Mouse (Mus musculus): ENCODE results near the gene Pfkfb3. TPM values are rescaled to one million over a fixed set of nuclear protein-coding genes. Genes with fewer than 3 reads are reported as not detected.

The Pfkfb3 gene
- polyA plus RNA-seq, 1 experiment from 2014 or later = 17.9 TPM

DNA sequence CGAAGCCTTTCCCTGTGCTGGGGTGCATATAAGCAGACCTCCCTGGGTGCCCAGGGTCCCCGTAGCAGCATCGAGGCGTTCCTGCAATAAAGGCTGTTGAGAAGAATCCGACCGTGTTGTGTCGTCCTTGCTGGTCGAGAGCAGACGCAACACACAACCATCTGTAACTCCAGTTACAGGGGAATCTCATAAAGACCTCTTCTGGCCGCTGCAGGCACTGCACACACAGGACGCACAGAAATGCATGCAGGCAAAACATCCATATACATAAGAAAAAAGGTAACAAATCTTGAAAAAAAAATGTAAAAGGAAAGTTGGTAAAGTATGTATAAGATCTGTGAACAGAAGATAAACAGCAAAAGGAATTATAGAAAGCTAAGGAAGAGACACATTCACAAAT is 117.5 kb downstream of the Pfkfb3 start:
- Histone ChIP-seq H3K4me1 (replicated peaks; ENCODE audit: control insufficient read depth, insufficient read depth, low read length) (peaks cover 6% of the 10 kb centered on the region), H3K36me3 (ENCODE audit: control insufficient read depth, insufficient read depth, low read length) (no peaks in the 10 kb centered on the region), H3K9me3 (ENCODE audit: control insufficient read depth, low read length) (no peaks in the 10 kb centered on the region), H3K27me3 (ENCODE audit: control insufficient read depth, insufficient read depth, low read depth, low read length) (no peaks in the 10 kb centered on the region), H3K4me3 (ENCODE audit: low read length) (no peak overlapping the region), H3K27ac (ENCODE audit: low read length) (no peak overlapping the region), H3K9ac (ENCODE audit: low read length) (no peak overlapping the region), H3K4me2 (ENCODE audit: low read depth, low read length) (no peak overlapping the region)
- WGBS = 93% methylated on average over 11 of the region's 11 CpGs
- ATAC-seq (ENCODE audit: low read depth) = no peak

- no peak overlapping the region for H3K27ac ChIP-seq (ENCODE audit: low read length)
- WGBS = 92% methylated on average over 5 of the region's 5 CpGs
- no peaks in the 10 kb centered on the region for H3K27me3 ChIP-seq (ENCODE audit: control insufficient read depth, insufficient read depth, low read depth, low read length)
- no peak overlapping the region for H3K4me3 ChIP-seq (ENCODE audit: low read length)
- H3K36me3 ChIP-seq (ENCODE audit: control insufficient read depth, insufficient read depth, low read length) = no peaks in the 10 kb centered on the region
- H3K4me2 ChIP-seq (ENCODE audit: low read depth, low read length) = no peak overlapping the region
- no peak overlapping the region for H3K9ac ChIP-seq (ENCODE audit: low read length)
- peaks cover 18% of the 10 kb centered on the region for H3K4me1 ChIP-seq (replicated peaks; ENCODE audit: control insufficient read depth, insufficient read depth, low read length)
- no peaks in the 10 kb centered on the region for H3K9me3 ChIP-seq (ENCODE audit: control insufficient read depth, low read length)
- no peak for ATAC-seq (ENCODE audit: low read depth)
Observed at GRCm38 (mm10) chr2:11433353-11433752, 120.5 kb downstream of the Pfkfb3 start.

DNA sequence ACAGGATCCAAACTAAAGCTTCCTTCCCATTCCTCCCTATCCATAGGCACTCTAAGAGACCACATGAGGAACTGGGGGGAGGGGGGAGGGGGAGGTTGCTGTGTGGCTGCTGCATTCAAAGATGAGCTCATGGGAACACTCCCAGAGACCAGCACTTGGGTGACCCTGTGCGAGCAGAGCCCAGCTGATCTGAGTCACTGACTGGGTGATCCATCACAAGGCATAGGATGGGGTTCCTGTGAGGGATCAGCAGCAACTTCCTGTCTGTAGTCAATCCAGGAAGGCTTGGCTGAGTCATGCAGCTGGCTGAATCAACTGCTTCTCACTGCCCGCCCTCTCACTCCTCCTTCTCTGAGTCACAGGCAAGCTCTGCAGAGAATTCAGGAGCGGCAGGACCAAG is 124.3 kb downstream of the Pfkfb3 start:
- peak; percentile 91 for ATAC-seq (ENCODE audit: low read depth)
- WGBS = 6% methylated on average over 3 of the region's 3 CpGs
- Histone ChIP-seq H3K4me2 (ENCODE audit: low read depth, low read length) (no peak overlapping the region), H3K9me3 (ENCODE audit: control insufficient read depth, low read length) (no peaks in the 10 kb centered on the region), H3K4me3 (ENCODE audit: low read length) (no peak overlapping the region), H3K36me3 (ENCODE audit: control insufficient read depth, insufficient read depth, low read length) (no peaks in the 10 kb centered on the region), H3K4me1 (replicated peaks; ENCODE audit: control insufficient read depth, insufficient read depth, low read length) (peaks cover 26% of the 10 kb centered on the region), H3K9ac (ENCODE audit: low read length) (no peak overlapping the region), H3K27ac (ENCODE audit: low read length) (peak overlapping the region; percentile 55), H3K27me3 (ENCODE audit: control insufficient read depth, insufficient read depth, low read depth, low read length) (no peaks in the 10 kb centered on the region)

- ATAC-seq (ENCODE audit: low read depth) = no peak
- WGBS = 84% methylated on average over 4 of the region's 4 CpGs
- Histone ChIP-seq H3K4me2 (ENCODE audit: low read depth, low read length) (no peak overlapping the region), H3K27ac (ENCODE audit: low read length) (no peak overlapping the region), H3K27me3 (ENCODE audit: control insufficient read depth, insufficient read depth, low read depth, low read length) (no peaks in the 10 kb centered on the region), H3K4me1 (replicated peaks; ENCODE audit: control insufficient read depth, insufficient read depth, low read length) (peaks cover 26% of the 10 kb centered on the region), H3K36me3 (ENCODE audit: control insufficient read depth, insufficient read depth, low read length) (no peaks in the 10 kb centered on the region), H3K9ac (ENCODE audit: low read length) (no peak overlapping the region), H3K4me3 (ENCODE audit: low read length) (no peak overlapping the region), H3K9me3 (ENCODE audit: control insufficient read depth, low read length) (no peaks in the 10 kb centered on the region)
Observed at GRCm38 (mm10) chr2:11428621-11429020, 125.3 kb downstream of the Pfkfb3 start.

DNA sequence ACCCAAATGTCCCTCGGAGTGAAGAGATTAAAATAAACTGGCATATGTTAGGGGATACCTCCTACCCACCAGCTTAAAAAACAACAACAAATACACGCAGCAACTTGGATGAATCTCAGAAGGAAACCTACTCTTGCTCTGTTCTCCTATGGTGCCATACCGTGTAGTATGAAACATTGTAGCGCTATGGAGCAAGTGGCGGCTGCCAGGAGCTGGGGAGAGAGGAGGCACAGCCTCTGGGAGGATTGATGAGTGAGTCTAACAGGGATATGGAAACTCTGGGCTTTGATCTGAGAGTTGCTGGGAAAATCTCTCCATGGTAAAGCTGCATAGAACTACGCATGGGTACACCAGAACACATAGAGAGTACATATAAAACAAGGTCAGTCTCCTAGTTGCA is 126.3 kb downstream of the Pfkfb3 start:
- no peaks in the 10 kb centered on the region for H3K27me3 ChIP-seq (ENCODE audit: control insufficient read depth, insufficient read depth, low read depth, low read length)
- no peak overlapping the region for H3K4me3 ChIP-seq (ENCODE audit: low read length)
- ATAC-seq (ENCODE audit: low read depth) = no peak
- H3K9ac ChIP-seq (ENCODE audit: low read length) = no peak overlapping the region
- 84% methylated on average over 6 of the region's 6 CpGs for WGBS
- H3K9me3 ChIP-seq (ENCODE audit: control insufficient read depth, low read length) = no peaks in the 10 kb centered on the region
- no peak overlapping the region for H3K27ac ChIP-seq (ENCODE audit: low read length)
- no peaks in the 10 kb centered on the region for H3K36me3 ChIP-seq (ENCODE audit: control insufficient read depth, insufficient read depth, low read length)
- H3K4me1 ChIP-seq (replicated peaks; ENCODE audit: control insufficient read depth, insufficient read depth, low read length) = peaks cover 26% of the 10 kb centered on the region
- no peak overlapping the region for H3K4me2 ChIP-seq (ENCODE audit: low read depth, low read length)

GRCm38 (mm10) chr2:11426379-11426778 is 127.5 kb downstream of the Pfkfb3 start:
- Histone ChIP-seq H3K4me2 (ENCODE audit: low read depth, low read length) (no peak overlapping the region), H3K36me3 (ENCODE audit: control insufficient read depth, insufficient read depth, low read length) (no peaks in the 10 kb centered on the region), H3K27me3 (ENCODE audit: control insufficient read depth, insufficient read depth, low read depth, low read length) (no peaks in the 10 kb centered on the region), H3K4me3 (ENCODE audit: low read length) (no peak overlapping the region), H3K9ac (ENCODE audit: low read length) (no peak overlapping the region), H3K27ac (ENCODE audit: low read length) (peak overlapping the region; percentile 78), H3K9me3 (ENCODE audit: control insufficient read depth, low read length) (no peaks in the 10 kb centered on the region), H3K4me1 (replicated peaks; ENCODE audit: control insufficient read depth, insufficient read depth, low read length) (peaks cover 23% of the 10 kb centered on the region)
- 32% methylated on average over 3 of the region's 3 CpGs for WGBS
- ATAC-seq (ENCODE audit: low read depth) = no peak

DNA sequence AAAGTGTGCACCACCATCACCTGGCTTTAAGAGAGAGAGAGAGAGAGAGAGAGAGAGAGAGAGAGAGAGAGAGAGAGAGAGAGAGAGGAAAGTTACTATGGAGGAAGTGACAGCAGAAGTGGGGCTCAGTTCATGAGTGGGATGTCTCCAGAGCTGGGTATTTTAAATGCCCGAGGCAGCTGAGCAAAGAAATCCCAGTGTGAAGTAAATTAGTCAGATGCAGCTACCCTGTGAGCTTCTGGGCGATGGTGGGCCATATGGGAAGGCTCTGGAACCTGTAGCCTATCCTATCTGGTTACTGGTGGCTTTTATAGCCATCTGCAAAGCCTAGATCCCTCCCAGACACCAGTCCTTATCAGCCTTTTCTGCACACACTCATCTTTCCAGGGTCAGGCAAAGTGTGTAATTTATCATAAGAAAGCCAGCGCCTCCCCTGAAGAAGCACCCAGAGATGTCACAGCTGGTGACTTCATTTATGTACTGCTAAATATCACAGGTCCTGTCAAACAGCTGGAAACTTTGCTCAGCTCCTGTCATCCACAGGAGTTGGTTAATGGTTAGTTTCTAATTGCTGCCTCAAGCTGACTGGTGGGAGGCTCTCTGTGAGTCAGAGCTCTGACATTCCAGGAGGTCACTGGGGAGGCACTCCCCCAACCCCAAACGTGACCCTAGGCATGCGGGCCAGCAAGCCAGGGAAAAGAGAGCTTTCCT is 128.3 kb downstream of the Pfkfb3 start:
- peak; percentile 88 for ATAC-seq (ENCODE audit: low read depth)
- Histone ChIP-seq H3K4me2 (ENCODE audit: low read depth, low read length) (no peak overlapping the region), H3K27ac (ENCODE audit: low read length) (peak overlapping the region; percentile 78)

DNA sequence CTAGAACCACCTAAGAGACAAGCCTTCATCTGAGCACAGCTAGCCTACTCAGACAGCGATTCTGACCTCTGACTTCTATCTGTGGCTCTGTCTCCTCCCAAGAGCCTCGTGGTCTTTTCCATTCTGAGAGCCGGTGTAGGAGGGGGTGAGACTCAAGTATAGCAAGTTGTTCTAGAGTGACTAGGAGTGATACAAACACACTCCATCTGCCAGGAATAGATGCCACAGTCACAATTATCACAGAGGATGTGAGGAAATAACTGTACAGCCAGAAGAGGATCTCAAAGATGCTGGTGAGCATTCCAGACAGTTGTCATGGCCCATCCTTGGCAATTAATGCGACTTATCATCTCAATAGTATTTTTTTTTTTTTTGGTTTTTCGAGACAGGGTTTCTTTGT is 129.6 kb downstream of the Pfkfb3 start:
- WGBS = 56% methylated on average over 5 of the region's 5 CpGs
- Histone ChIP-seq H3K27ac (ENCODE audit: low read length) (no peak overlapping the region), H3K4me1 (replicated peaks; ENCODE audit: control insufficient read depth, insufficient read depth, low read length) (peaks cover 17% of the 10 kb centered on the region), H3K4me3 (ENCODE audit: low read length) (no peak overlapping the region), H3K4me2 (ENCODE audit: low read depth, low read length) (no peak overlapping the region), H3K27me3 (ENCODE audit: control insufficient read depth, insufficient read depth, low read depth, low read length) (no peaks in the 10 kb centered on the region), H3K36me3 (ENCODE audit: control insufficient read depth, insufficient read depth, low read length) (no peaks in the 10 kb centered on the region), H3K9ac (ENCODE audit: low read length) (no peak overlapping the region), H3K9me3 (ENCODE audit: control insufficient read depth, low read length) (no peaks in the 10 kb centered on the region)
- ATAC-seq (ENCODE audit: low read depth) = peak; percentile 12; the same call in 1 of the 2 replicates

More for the DNA sequence above, 128.3 kb downstream of the Pfkfb3 start:
- peaks cover 23% of the 10 kb centered on the region for H3K4me1 ChIP-seq (replicated peaks; ENCODE audit: control insufficient read depth, insufficient read depth, low read length)
- 12% methylated on average over 5 of the region's 5 CpGs for WGBS
- H3K9ac ChIP-seq (ENCODE audit: low read length) = no peak overlapping the region
- H3K36me3 ChIP-seq (ENCODE audit: control insufficient read depth, insufficient read depth, low read length) = no peaks in the 10 kb centered on the region
- no peak overlapping the region for H3K4me3 ChIP-seq (ENCODE audit: low read length)
- no peaks in the 10 kb centered on the region for H3K27me3 ChIP-seq (ENCODE audit: control insufficient read depth, insufficient read depth, low read depth, low read length)
- no peaks in the 10 kb centered on the region for H3K9me3 ChIP-seq (ENCODE audit: control insufficient read depth, low read length)

- ATAC-seq (ENCODE audit: low read depth) = no peak
- no peaks in the 10 kb centered on the region for H3K36me3 ChIP-seq (ENCODE audit: control insufficient read depth, insufficient read depth, low read length)
- 59% methylated on average over 2 of the region's 2 CpGs for WGBS
Observed at GRCm38 (mm10) chr2:11423421-11423820, 130.5 kb downstream of the Pfkfb3 start.

More at GRCm38 (mm10) chr2:11423421-11423820, 130.5 kb downstream of the Pfkfb3 start:
- no peaks in the 10 kb centered on the region for H3K9me3 ChIP-seq (ENCODE audit: control insufficient read depth, low read length)
- no peak overlapping the region for H3K4me2 ChIP-seq (ENCODE audit: low read depth, low read length)
- no peak overlapping the region for H3K9ac ChIP-seq (ENCODE audit: low read length)
- no peak overlapping the region for H3K4me3 ChIP-seq (ENCODE audit: low read length)
- H3K27ac ChIP-seq (ENCODE audit: low read length) = no peak overlapping the region
- peaks cover 11% of the 10 kb centered on the region for H3K4me1 ChIP-seq (replicated peaks; ENCODE audit: control insufficient read depth, insufficient read depth, low read length)
- no peaks in the 10 kb centered on the region for H3K27me3 ChIP-seq (ENCODE audit: control insufficient read depth, insufficient read depth, low read depth, low read length)

Data from lung, embryonic 16.5 days (tissue).